Comparison of ENCODE assay signal across 8 mouse cellular contexts in genomic region chr7:25219756-25220456, GRCm38 (mm10). TPM values are rescaled to one million over a fixed set of nuclear protein-coding genes. Genes with fewer than 3 reads are reported as not detected.
DNase-seq lines count a peak whose midpoint lies in the region; ATAC-seq and TF ChIP-seq lines count a peak whose summit lies in the region.

No protein-coding gene starts in this region.

- no peaks in the 10 kb centered on the region for H3K27me3 ChIP-seq in embryonic facial prominence, embryonic 15.5 days
- H3K27me3 ChIP-seq in kidney, embryonic 14.5 days (ENCODE audit: control insufficient read depth, insufficient read depth, low read length): no peaks in the 10 kb centered on the region
- H3K27me3 ChIP-seq in limb, embryonic 15.5 days: no peaks in the 10 kb centered on the region

- WGBS in bone marrow, adult 2 months: 1% methylated on average over 31 of the region's 31 CpGs
- WGBS in embryonic facial prominence, embryonic 15.5 days: 3% methylated on average over 31 of the region's 31 CpGs
- WGBS in kidney, embryonic 14.5 days: 5% methylated on average over 31 of the region's 31 CpGs
- 2% methylated on average over 31 of the region's 31 CpGs for WGBS in limb, embryonic 15.5 days

- peaks cover 15% of the 10 kb centered on the region for H3K36me3 ChIP-seq in embryonic facial prominence, embryonic 15.5 days
- H3K36me3 ChIP-seq in kidney, embryonic 14.5 days (ENCODE audit: control insufficient read depth, insufficient read depth, low read length): peaks cover 15% of the 10 kb centered on the region
- peaks cover 21% of the 10 kb centered on the region for H3K36me3 ChIP-seq in limb, embryonic 15.5 days

- H3K4me3 ChIP-seq in bone marrow, adult 2 months (replicated peaks; ENCODE audit: control insufficient read depth, low read depth, low read length): peak overlapping the region; percentile 96
- peak overlapping the region; percentile 82 for H3K4me3 ChIP-seq in embryonic facial prominence, embryonic 15.5 days (replicated peaks)
- H3K4me3 ChIP-seq in kidney, embryonic 14.5 days (ENCODE audit: low read length): peak overlapping the region; percentile 67
- peak overlapping the region; percentile 59 for H3K4me3 ChIP-seq in limb, embryonic 15.5 days

- TF ChIP-seq POLR2A in bone marrow, adult 2 months (IDR thresholded peaks at IDR 0.05; ENCODE audit: borderline replicate concordance, control insufficient read depth, low read depth, low read length): peak; percentile 92

- no peaks in the 10 kb centered on the region for H3K9me3 ChIP-seq in embryonic facial prominence, embryonic 15.5 days (replicated peaks)
- no peaks in the 10 kb centered on the region for H3K9me3 ChIP-seq in kidney, embryonic 14.5 days (ENCODE audit: control insufficient read depth, low read length)
- H3K9me3 ChIP-seq in limb, embryonic 15.5 days: no peaks in the 10 kb centered on the region

- no peak for TF ChIP-seq CTCF in bone marrow, adult 2 months (IDR thresholded peaks at IDR 0.05; ENCODE audit: control insufficient read depth, insufficient read depth, low read length)

- peak overlapping the region; percentile 67 for H3K9ac ChIP-seq in embryonic facial prominence, embryonic 15.5 days
- peak overlapping the region; percentile 77 for H3K9ac ChIP-seq in kidney, embryonic 14.5 days (ENCODE audit: low read depth, low read length)
- peak overlapping the region; percentile 66 for H3K9ac ChIP-seq in limb, embryonic 15.5 days

- peak overlapping the region; percentile 90 for H3K27ac ChIP-seq in bone marrow, adult 2 months (ENCODE audit: control insufficient read depth, insufficient read depth, low read depth, low read length, poor library complexity)
- peak overlapping the region; percentile 93 for H3K27ac ChIP-seq in embryonic facial prominence, embryonic 15.5 days (replicated peaks)
- peak overlapping the region; percentile 49; the same call in 1 of the 2 replicates for H3K27ac ChIP-seq in kidney, embryonic 14.5 days (ENCODE audit: low read depth, low read length)
- peak overlapping the region; percentile 95 for H3K27ac ChIP-seq in limb, embryonic 15.5 days

- DNase-seq in 416B (ENCODE audit: low read depth): peak; percentile 98
- DNase-seq in heart, adult 9 months (ENCODE audit: low spot score in 2 of 2): peak; percentile 96 to 97
- DNase-seq in monocyte, adult 2 months (ENCODE audit: low read depth in 1 of 2, low spot score in 2 of 2): peak; percentile 91 to 93
- DNase-seq in spleen, postnatal 36 days (ENCODE audit: low spot score in 2 of 2): peak; percentile 97 to 98

- H3K4me2 ChIP-seq in embryonic facial prominence, embryonic 15.5 days (replicated peaks): peak overlapping the region; percentile 94
- H3K4me2 ChIP-seq in kidney, embryonic 14.5 days (replicated peaks; ENCODE audit: low read depth, low read length): peak overlapping the region; percentile 95
- H3K4me2 ChIP-seq in limb, embryonic 15.5 days: peak overlapping the region; percentile 92

- H3K4me1 ChIP-seq in bone marrow, adult 2 months (ENCODE audit: control insufficient read depth, insufficient read depth, low read length): peaks cover 6% of the 10 kb centered on the region
- peaks cover 38% of the 10 kb centered on the region for H3K4me1 ChIP-seq in embryonic facial prominence, embryonic 15.5 days
- peaks cover 26% of the 10 kb centered on the region for H3K4me1 ChIP-seq in kidney, embryonic 14.5 days (ENCODE audit: control insufficient read depth, insufficient read depth, low read length)
- H3K4me1 ChIP-seq in limb, embryonic 15.5 days: peaks cover 41% of the 10 kb centered on the region

- ATAC-seq in embryonic facial prominence, embryonic 15.5 days (ENCODE audit: insufficient number of reproducible peaks, low FRiP score, low TSS enrichment, low read depth): peak; percentile 78
- ATAC-seq in kidney, embryonic 14.5 days (ENCODE audit: low FRiP score, low TSS enrichment): peak; percentile 79
- ATAC-seq in limb, embryonic 15.5 days (ENCODE audit: insufficient number of reproducible peaks, low FRiP score, low TSS enrichment, low read depth): peak; percentile 67

RNA-seq across cellular contexts. Expression of gene Dedd2, which starts 0.5 kb away (rescaled TPM):
- 66.5 and 109 TPM in 2 replicates for polyA plus RNA-seq in bone marrow, adult 2 months (2011; ENCODE audit: insufficient read depth, insufficient read length, low replicate concordance, missing spikeins)
- polyA plus RNA-seq in embryonic facial prominence, embryonic 15.5 days (2015; fragmentation: Nextera tagmentation; extraction: Ambion mirVana): 13.2 and 14.7 TPM in 2 replicates
- 8.7 and 10.8 TPM in 2 replicates for polyA plus RNA-seq in kidney, embryonic 14.5 days (2014; fragmentation: Nextera tagmentation; extraction: Ambion mirVana)
- polyA plus RNA-seq in limb, embryonic 15.5 days (2015; fragmentation: Nextera tagmentation; extraction: Ambion mirVana): 12.2 and 13.6 TPM in 2 replicates

RNA-seq across cellular contexts. Expression of gene Zfp526, which starts 1.3 kb away (rescaled TPM):
- polyA plus RNA-seq in bone marrow, adult 2 months (2011; ENCODE audit: insufficient read depth, insufficient read length, low replicate concordance, missing spikeins): 7.2 and 13.9 TPM in 2 replicates
- 3.3 TPM in 2 replicates for polyA plus RNA-seq in embryonic facial prominence, embryonic 15.5 days (2015; fragmentation: Nextera tagmentation; extraction: Ambion mirVana)
- polyA plus RNA-seq in kidney, embryonic 14.5 days (2014; fragmentation: Nextera tagmentation; extraction: Ambion mirVana): 2.2 and 4.2 TPM in 2 replicates
- 2.7 and 2.8 TPM in 2 replicates for polyA plus RNA-seq in limb, embryonic 15.5 days (2015; fragmentation: Nextera tagmentation; extraction: Ambion mirVana)

RNA-seq across cellular contexts. Expression of gene Gsk3a, which starts 17.7 kb away (rescaled TPM):
- polyA plus RNA-seq in bone marrow, adult 2 months (2011; ENCODE audit: insufficient read depth, insufficient read length, low replicate concordance, missing spikeins): 53.6 and 56.8 TPM in 2 replicates
- polyA plus RNA-seq in embryonic facial prominence, embryonic 15.5 days (2015; fragmentation: Nextera tagmentation; extraction: Ambion mirVana): 11.5 and 13.0 TPM in 2 replicates
- 15.7 and 18.5 TPM in 2 replicates for polyA plus RNA-seq in kidney, embryonic 14.5 days (2014; fragmentation: Nextera tagmentation; extraction: Ambion mirVana)
- polyA plus RNA-seq in limb, embryonic 15.5 days (2015; fragmentation: Nextera tagmentation; extraction: Ambion mirVana): 8.2 and 10.0 TPM in 2 replicates

RNA-seq across cellular contexts. Expression of gene Erf, which starts 30.7 kb away (rescaled TPM):
- polyA plus RNA-seq in bone marrow, adult 2 months (2011; ENCODE audit: insufficient read depth, insufficient read length, low replicate concordance, missing spikeins): 6.8 and 14.6 TPM in 2 replicates
- polyA plus RNA-seq in embryonic facial prominence, embryonic 15.5 days (2015; fragmentation: Nextera tagmentation; extraction: Ambion mirVana): 21.0 and 22.1 TPM in 2 replicates
- 22.4 and 28.8 TPM in 2 replicates for polyA plus RNA-seq in kidney, embryonic 14.5 days (2014; fragmentation: Nextera tagmentation; extraction: Ambion mirVana)
- polyA plus RNA-seq in limb, embryonic 15.5 days (2015; fragmentation: Nextera tagmentation; extraction: Ambion mirVana): 20.8 and 24.4 TPM in 2 replicates

RNA-seq across cellular contexts. Expression of gene Pou2f2, which starts 40.4 kb away (rescaled TPM):
- polyA plus RNA-seq in bone marrow, adult 2 months (2011; ENCODE audit: insufficient read depth, insufficient read length, low replicate concordance, missing spikeins): 7.8 and 16.8 TPM in 2 replicates
- 1.1 and 2.0 TPM in 2 replicates for polyA plus RNA-seq in embryonic facial prominence, embryonic 15.5 days (2015; fragmentation: Nextera tagmentation; extraction: Ambion mirVana)
- 0.39 and 0.90 TPM in 2 replicates for polyA plus RNA-seq in kidney, embryonic 14.5 days (2014; fragmentation: Nextera tagmentation; extraction: Ambion mirVana)
- 1.1 and 1.4 TPM in 2 replicates for polyA plus RNA-seq in limb, embryonic 15.5 days (2015; fragmentation: Nextera tagmentation; extraction: Ambion mirVana)

Comparison
In these comparisons a context has a peak if more than half of its experiments do, and no peak if none do; other contexts are left out.
1. Peak in every context shown above with its lines: DNase-seq, ATAC-seq, H3K4me3 ChIP-seq and H3K27ac ChIP-seq.